In genomic region chr4:95053041-95053790, GRCm38 (mm10) we compare ENCODE assay signal across 8 mouse cellular contexts. TPM values are rescaled to one million over a fixed set of nuclear protein-coding genes. Genes with fewer than 3 reads are reported as not detected.
DNase-seq lines count a peak whose midpoint lies in the region; ATAC-seq and TF ChIP-seq lines count a peak whose summit lies in the region.

No protein-coding gene starts in this region.

- peak overlapping the region; percentile 86 for H3K9ac ChIP-seq in ES-E14 (ENCODE audit: insufficient read depth, low read depth, low read length, poor library complexity, severe bottlenecking)
- peak overlapping the region; percentile 62 for H3K9ac ChIP-seq in forebrain, embryonic 15.5 days (replicated peaks)
- peak overlapping the region; percentile 90 for H3K9ac ChIP-seq in liver, postnatal 0 days (replicated peaks)
- H3K9ac ChIP-seq in neural tube, embryonic 13.5 days: peak overlapping the region; percentile 88

- H3K4me1 ChIP-seq in ES-E14 (ENCODE audit: control insufficient read depth in 2 of 2, insufficient read depth in 2 of 2, low read length in 2 of 2, poor library complexity in 1 of 2): peaks cover 0 to 2% of the 10 kb centered on the region in 2 experiments; a peak in 1 of 4 replicates
- H3K4me1 ChIP-seq in forebrain, embryonic 15.5 days: peaks cover 34% of the 10 kb centered on the region
- 0 out of 2 replicates have a peak, but pooled peaks cover 3% of the 10 kb centered on the region for H3K4me1 ChIP-seq in liver, postnatal 0 days (ENCODE audit: insufficient read depth)
- peaks cover 33% of the 10 kb centered on the region for H3K4me1 ChIP-seq in neural tube, embryonic 13.5 days (replicated peaks)

- intact Hi-C loops in heart, postnatal 25 days (cut with DNase I): loop anchor here (2.0 to 10.0 kb wide), 7 partner anchors 59 to 818 kb away; no protein-coding TSS in a partner anchor

- in situ Hi-C loops in ES-E14 (cut with MboI; ENCODE audit: low sequenced_read_pairs in 2 of 2, unreplicated experiment in 2 of 2): no loop called here

- peak; percentile 56 for ATAC-seq in forebrain, embryonic 15.5 days (replicated peaks)
- ATAC-seq in liver, postnatal 0 days: peak; percentile 45
- ATAC-seq in neural tube, embryonic 13.5 days (ENCODE audit: low read depth): peak; percentile 51

- H3K27me3 ChIP-seq in forebrain, embryonic 15.5 days: no peaks in the 10 kb centered on the region
- H3K27me3 ChIP-seq in liver, postnatal 0 days (ENCODE audit: insufficient read depth, low read length): peaks cover 4% of the 10 kb centered on the region; the same call in 1 of the 2 replicates
- H3K27me3 ChIP-seq in neural tube, embryonic 13.5 days: no peaks in the 10 kb centered on the region

- H3K36me3 ChIP-seq in ES-E14 (ENCODE audit: control insufficient read depth, insufficient read depth, low read length, poor library complexity, severe bottlenecking): no peaks in the 10 kb centered on the region
- H3K36me3 ChIP-seq in forebrain, embryonic 15.5 days: no peaks in the 10 kb centered on the region
- H3K36me3 ChIP-seq in liver, postnatal 0 days (replicated peaks; ENCODE audit: insufficient read depth, low read length): no peaks in the 10 kb centered on the region
- no peaks in the 10 kb centered on the region for H3K36me3 ChIP-seq in neural tube, embryonic 13.5 days

- no peaks in the 10 kb centered on the region for H3K9me3 ChIP-seq in ES-E14 (ENCODE audit: control insufficient read depth, insufficient read depth, low read depth, low read length)
- H3K9me3 ChIP-seq in forebrain, embryonic 15.5 days: no peaks in the 10 kb centered on the region
- H3K9me3 ChIP-seq in liver, postnatal 0 days (ENCODE audit: low read length): no peaks in the 10 kb centered on the region
- H3K9me3 ChIP-seq in neural tube, embryonic 13.5 days: no peaks in the 10 kb centered on the region

- under 1% methylated on average over 29 of the region's 29 CpGs for WGBS in forebrain, embryonic 15.5 days
- WGBS in liver, postnatal 0 days (ENCODE audit: insufficient replicate concordance): under 1% methylated on average over 29 of the region's 29 CpGs
- under 1% methylated on average over 29 of the region's 29 CpGs for WGBS in neural tube, embryonic 13.5 days

- H3K27ac ChIP-seq in ES-E14 (ENCODE audit: insufficient read depth, low read depth, low read length, poor library complexity, severe bottlenecking): peak overlapping the region; percentile 9; the same call in 1 of the 2 replicates
- peak overlapping the region; percentile 97 for H3K27ac ChIP-seq in forebrain, embryonic 15.5 days (replicated peaks)
- H3K27ac ChIP-seq in liver, postnatal 0 days (ENCODE audit: low read depth): peak overlapping the region; percentile 98
- H3K27ac ChIP-seq in neural tube, embryonic 13.5 days (replicated peaks): peak overlapping the region; percentile 95

- peak; percentile 54; the same call in 1 of the 2 replicates for TF ChIP-seq EP300 in liver, postnatal 0 days (IDR thresholded peaks at IDR 0.05; ENCODE audit: low read depth)

- peak overlapping the region; percentile 97 for H3K4me2 ChIP-seq in forebrain, embryonic 15.5 days (replicated peaks)
- H3K4me2 ChIP-seq in liver, postnatal 0 days (ENCODE audit: low read depth, low read length): peak overlapping the region; percentile 93
- H3K4me2 ChIP-seq in neural tube, embryonic 13.5 days: peak overlapping the region; percentile 96

- H3K4me3 ChIP-seq in ES-E14 (ENCODE audit: insufficient read depth in 1 of 2, low read depth in 1 of 2, low read length in 2 of 2, poor library complexity in 1 of 2, severe bottlenecking in 1 of 2): peak overlapping the region; percentile 76 to 79
- peak overlapping the region; percentile 89 for H3K4me3 ChIP-seq in forebrain, embryonic 15.5 days
- H3K4me3 ChIP-seq in liver, postnatal 0 days (ENCODE audit: low read depth, low read length): peak overlapping the region; percentile 83
- H3K4me3 ChIP-seq in neural tube, embryonic 13.5 days: peak overlapping the region; percentile 76

- DNase-seq in ES-E14 (ENCODE audit: low read depth, low spot score): peak; percentile 92
- DNase-seq in cerebellum, adult 11-12 months: peak; percentile 94
- DNase-seq in heart, postnatal 25 days (ENCODE audit: low spot score): peak; percentile 93
- DNase-seq in layer of hippocampus, adult 11-12 months (ENCODE audit: low spot score): peak; percentile 98
- peak; percentile 87 for DNase-seq in liver, postnatal 0 days
- peak; percentile 94 for DNase-seq in telencephalon, adult 2 months (ENCODE audit: low read depth, low spot score)

- peak; percentile 86 for TF ChIP-seq CTCF in liver, postnatal 0 days (IDR thresholded peaks at IDR 0.05; ENCODE audit: low read depth)

TF ChIP-seq in ES-E14, 5 proteins besides CTCF, POLR2A, EP300 and RAD21:
- TF ChIP-seq MAFK (IDR thresholded peaks at IDR 0.05; ENCODE audit: insufficient read depth, low read depth, low read length) (no peak), ZNF384 (IDR thresholded peaks at IDR 0.05; ENCODE audit: low read depth, low read length) (no peak), ZC3H11A (IDR thresholded peaks at IDR 0.05; ENCODE audit: borderline replicate concordance, low read depth, low read length) (peak; percentile 86; the same call in 1 of the 2 replicates), CHD2 (IDR thresholded peaks at IDR 0.05; ENCODE audit: low read depth, low read length) (no peak)

RNA-seq across cellular contexts. Expression of gene Jun, which starts 1.2 kb away (rescaled TPM):
- total RNA-seq in ES-E14 (2012; rRNA removed): 9.5 and 16.6 TPM in 2 replicates
- 80.2 and 85.5 TPM in 2 replicates for polyA plus RNA-seq in forebrain, embryonic 15.5 days (2015; fragmentation: Nextera tagmentation; extraction: Ambion mirVana)
- total RNA-seq in heart, postnatal 25 days (2021): 10 to 100 TPM; 41.1 to 58.1 TPM
- 5.7 and 6.4 TPM in 2 replicates for polyA plus RNA-seq in liver, postnatal 0 days (2015; fragmentation: Nextera tagmentation; extraction: Ambion mirVana)
- polyA plus RNA-seq in neural tube, embryonic 13.5 days (2015; fragmentation: Nextera tagmentation; extraction: Ambion mirVana): 77.6 and 79.5 TPM in 2 replicates

Comparison
In these comparisons a context has a peak if more than half of its experiments do, and no peak if none do; other contexts are left out.
1. Peak in every context shown above with its lines: DNase-seq, ATAC-seq, H3K4me3 ChIP-seq and H3K27ac ChIP-seq.
2. H3K27ac ChIP-seq: peak in every context shown above with its lines; median percentile 98 in liver, postnatal 0 days; 97 in forebrain, embryonic 15.5 days; 95 in neural tube, embryonic 13.5 days; 9 in ES-E14.
3. RNA of gene Jun, which starts 1.2 kb away (polyA plus RNA-seq): 80.2 to 85.5 TPM in forebrain, embryonic 15.5 days and 77.6 to 79.5 TPM in neural tube, embryonic 13.5 days; 5.7 to 6.4 TPM in liver, postnatal 0 days; every median in the first group is over 10 times any median in the second.